Mouse (Mus musculus) midbrain, postnatal 0 days (tissue): ENCODE data around the gene Stk32c. TPM values are rescaled to one million over a fixed set of nuclear protein-coding genes. Genes with fewer than 3 reads are reported as not detected.

Experiments used
- ATAC-seq: fragments of 200-750 bp; cut with Nextera tagmentation; 2 replicates; pipeline ENCODE4 v1.8.0; 2017; ENCODE audit warnings: moderate number of reproducible peaks, mild to moderate bottlenecking, moderate TSS enrichment, moderate library complexity; ENCODE audit not compliant: low FRiP score
- DNase-seq: peaks from one replicate; pipeline ENCODE4 v3.0.0-alpha.2; 2015; ENCODE audit warnings: low spot score
- H3K27ac ChIP-seq: fragments of 300-500 bp; sonication (generic); 2 replicates; pipeline ENCODE4 v1.5.1; 2014; ENCODE audit warnings: low read depth, mild to moderate bottlenecking, low read length, mixed read lengths
- H3K27me3 ChIP-seq: fragments of 300-500 bp; sonication (generic); 2 replicates; pipeline ENCODE4 v1.6.1; 2014; ENCODE audit warnings: low read length, control low read depth, mixed read lengths; ENCODE audit not compliant: insufficient read depth
- H3K36me3 ChIP-seq: fragments of 300-500 bp; sonication (generic); 2 replicates; pipeline ENCODE4 v1.6.1; 2014; ENCODE audit warnings: low read length, control low read depth, mixed read lengths; ENCODE audit not compliant: insufficient read depth
- H3K4me1 ChIP-seq: fragments of 300-500 bp; sonication (generic); 2 replicates; pipeline ENCODE4 v1.6.1; 2014; ENCODE audit warnings: mild to moderate bottlenecking, control low read depth, antibody characterized with exemption, low read length, mixed read lengths; ENCODE audit not compliant: insufficient read depth
- H3K4me2 ChIP-seq: fragments of 300-500 bp; sonication (generic); 2 replicates; pipeline ENCODE4 v1.6.1; 2014; ENCODE audit warnings: low read depth, mild to moderate bottlenecking, low read length, mixed read lengths; ENCODE audit not compliant: poor library complexity, severe bottlenecking
- H3K4me3 ChIP-seq: fragments of 300-500 bp; sonication (generic); 2 replicates; pipeline ENCODE4 v1.5.1; 2014; ENCODE audit warnings: low read depth, mild to moderate bottlenecking, low read length, moderate library complexity
- H3K9ac ChIP-seq: fragments of 300-500 bp; sonication (generic); replicated peaks from 2 replicates; pipeline ENCODE4 v1.6.1; 2014; ENCODE audit warnings: mild to moderate bottlenecking, low read length, moderate library complexity, mixed read lengths; ENCODE audit not compliant: poor library complexity, severe bottlenecking
- H3K9me3 ChIP-seq: fragments of 300-500 bp; sonication (generic); 2 replicates; pipeline ENCODE4 v1.6.1; 2016; ENCODE audit warnings: low read length, control low read depth
- CTCF ChIP-seq: IDR thresholded peaks from 2 replicates; pipeline ENCODE4 v1.5.1; 2016; ENCODE audit warnings: antibody characterized with exemption, mild to moderate bottlenecking
- WGBS: fragments of 180-500 bp; shearing (Covaris S2); extraction: QIAGEN DNeasy Blood & Tissue Kit; methylation state at CpG from one replicate; pipeline ENCODE4 v1.1.7; 2014; 5-methylcytosine and 5-hydroxymethylcytosine counted together
- polyA plus RNA-seq: library from polyadenylated mRNA; unstranded; fragments of >200 nt; fragmentation: Nextera tagmentation; extraction: Ambion mirVana; gene quantifications from 2 replicates; pipeline ENCODE4 v1.2.1, GENCODE M21; 2015
- total RNA-seq: library from RNA; depleted of rRNA; stranded (reverse); fragments of >200 nt; gene quantifications from 2 replicates; pipeline ENCODE4 v1.2.3, GENCODE M21; 2014; rRNA removed

Stk32c gene
- total and polyA plus RNA-seq, 2 experiments from 2014 or later = 2.4 to 35.6 TPM

GRCm38 (mm10) chr7:139078181-139078580 lies 134.9 kb downstream of the Stk32c start:
- DNase-seq (peak; percentile 56), ATAC-seq (no peak)
- Histone ChIP-seq H3K9me3 (no peaks in the 10 kb centered on the region), H3K9ac (no peak overlapping the region), H3K4me1 (no peaks in the 10 kb centered on the region), H3K4me2 (no peak overlapping the region), H3K27ac (no peak overlapping the region), H3K27me3 (no peaks in the 10 kb centered on the region), H3K4me3 (no peak overlapping the region), H3K36me3 (no peaks in the 10 kb centered on the region; the same call in 1 of the 2 replicates)
- 55% methylated on average over 6 of the region's 6 CpGs for WGBS
- no peak for TF ChIP-seq CTCF

- no peak overlapping the region for H3K9ac ChIP-seq
- H3K9me3 ChIP-seq = no peaks in the 10 kb centered on the region
- H3K27me3 ChIP-seq = no peaks in the 10 kb centered on the region
- TF ChIP-seq CTCF = no peak
- DNase-seq (peak; percentile 49), ATAC-seq (no peak)
- no peaks in the 10 kb centered on the region for H3K4me1 ChIP-seq
- no peaks in the 10 kb centered on the region for H3K36me3 ChIP-seq
- H3K27ac ChIP-seq = no peak overlapping the region
- H3K4me2 ChIP-seq = no peak overlapping the region
- H3K4me3 ChIP-seq = no peak overlapping the region
- whole genome bisulfite sequencing = 15% methylated on average over 7 of the region's 7 CpGs
Observed at GRCm38 (mm10) chr7:139077283-139077682, 135.8 kb downstream of the Stk32c start.

GRCm38 (mm10) chr7:139075054-139075794 lies 137.9 kb downstream of the Stk32c start:
- Histone ChIP-seq H3K4me2 (no peak overlapping the region), H3K36me3 (no peaks in the 10 kb centered on the region), H3K27ac (no peak overlapping the region), H3K9me3 (no peaks in the 10 kb centered on the region), H3K9ac (no peak overlapping the region), H3K4me1 (no peaks in the 10 kb centered on the region), H3K27me3 (no peaks in the 10 kb centered on the region), H3K4me3 (no peak overlapping the region)
- no peak for DNase-seq
- no peak for TF ChIP-seq CTCF
- ATAC-seq = no peak
- 22% methylated on average over 14 of the region's 14 CpGs for WGBS

DNA sequence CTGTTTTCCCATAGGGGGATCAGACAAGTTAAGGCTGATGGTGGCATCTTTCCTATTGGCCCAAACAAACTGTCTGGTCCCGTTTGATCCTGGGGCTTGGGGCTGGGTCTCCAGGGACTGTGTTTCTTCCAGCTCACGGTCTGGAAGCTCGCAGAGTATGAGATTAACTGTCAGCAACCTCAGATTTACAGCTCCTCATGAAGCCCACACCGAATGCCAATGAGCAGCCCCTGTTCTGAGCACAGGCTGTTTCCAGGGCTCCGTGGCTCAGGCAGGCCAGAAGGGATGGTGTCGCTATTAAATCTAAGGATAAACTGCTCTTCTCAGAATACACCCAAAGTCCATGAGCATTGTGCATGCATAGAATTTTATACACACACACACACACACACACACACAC lies 138.9 kb downstream of the Stk32c start:
- Histone ChIP-seq H3K36me3 (no peaks in the 10 kb centered on the region), H3K4me1 (no peaks in the 10 kb centered on the region), H3K4me3 (no peak overlapping the region), H3K4me2 (no peak overlapping the region), H3K27ac (no peak overlapping the region), H3K9ac (no peak overlapping the region), H3K27me3 (no peaks in the 10 kb centered on the region), H3K9me3 (no peaks in the 10 kb centered on the region)
- 9% methylated on average over 6 of the region's 6 CpGs for WGBS
- TF ChIP-seq CTCF = no peak
- DNase-seq = peak; percentile 33
- no peak for ATAC-seq

- no peak overlapping the region for H3K4me3 ChIP-seq
- DNase-seq (peak; percentile 91), ATAC-seq (peak; percentile 82)
- no peak overlapping the region for H3K4me2 ChIP-seq
- WGBS = 3% methylated on average over 2 of the region's 2 CpGs
- peak overlapping the region; percentile 40; the same call in 1 of the 2 replicates for H3K27ac ChIP-seq
- peak; percentile 78 for TF ChIP-seq CTCF
- no peak overlapping the region for H3K9ac ChIP-seq
- no peaks in the 10 kb centered on the region for H3K9me3 ChIP-seq
- H3K4me1 ChIP-seq = no peaks in the 10 kb centered on the region
- H3K36me3 ChIP-seq = peaks cover 21% of the 10 kb centered on the region
- H3K27me3 ChIP-seq = no peaks in the 10 kb centered on the region
Observed at GRCm38 (mm10) chr7:139068182-139068623, 144.9 kb downstream of the Stk32c start.

DNA sequence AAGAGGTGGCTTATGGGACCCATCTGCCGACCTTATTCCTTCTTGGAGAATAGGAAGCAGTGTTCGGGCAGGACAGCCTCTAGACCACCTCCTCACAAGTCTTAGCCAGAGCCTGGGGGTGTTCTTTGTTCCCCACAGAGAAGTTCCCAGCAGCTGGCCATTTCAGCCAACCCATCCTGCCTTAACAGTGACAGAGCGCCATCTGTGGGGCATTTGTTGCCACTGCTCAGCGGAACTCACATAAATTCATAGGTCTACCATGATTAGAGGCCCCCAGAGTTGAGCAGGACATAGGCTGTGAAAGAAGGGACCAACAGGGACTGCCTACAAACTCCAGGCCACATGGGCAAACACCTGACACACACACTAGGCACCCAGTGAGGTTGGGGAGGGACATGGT lies 149.7 kb downstream of the Stk32c start:
- Histone ChIP-seq H3K9me3 (no peaks in the 10 kb centered on the region), H3K9ac (no peak overlapping the region), H3K27me3 (no peaks in the 10 kb centered on the region), H3K4me1 (no peaks in the 10 kb centered on the region), H3K27ac (no peak overlapping the region), H3K4me3 (no peak overlapping the region), H3K36me3 (peaks cover 30% of the 10 kb centered on the region), H3K4me2 (no peak overlapping the region)
- 59% methylated on average over 4 of the region's 4 CpGs for WGBS
- DNase-seq (no peak), ATAC-seq (no peak)
- peak; percentile 58 for TF ChIP-seq CTCF

Other genes with a start within 250 kb of the Stk32c start
- gene Dpysl4, start 127.3 kb downstream of the Stk32c start, total RNA-seq = 172 and 180 TPM in 2 replicates
- gene Dpysl4, start 127.3 kb downstream of the Stk32c start, polyA plus RNA-seq = 164 and 167 TPM in 2 replicates
- 2.5 and 2.7 TPM in 2 replicates for gene Lrrc27, start 319 bp downstream of the Stk32c start, total RNA-seq
- gene Lrrc27, start 319 bp downstream of the Stk32c start, polyA plus RNA-seq = 5.6 and 6.6 TPM in 2 replicates
- 3.4 and 3.5 TPM in 2 replicates for gene Pwwp2b, start 35.2 kb upstream of the Stk32c start, total RNA-seq
- gene Pwwp2b, start 35.2 kb upstream of the Stk32c start, polyA plus RNA-seq = 4.5 and 4.7 TPM in 2 replicates
- 15.1 and 20.9 TPM in 2 replicates for gene Inpp5a, start 175.8 kb upstream of the Stk32c start, total RNA-seq
- gene Inpp5a, start 175.8 kb upstream of the Stk32c start, polyA plus RNA-seq = 20.4 and 21.2 TPM in 2 replicates